Mouse (Mus musculus) layer of hippocampus, postnatal 36 days (tissue): ENCODE results near the gene Usp8. TPM values are rescaled to one million over a fixed set of nuclear protein-coding genes. Genes with fewer than 3 reads are reported as not detected.

Experiments
- total RNA-seq, 2 experiments: library from RNA; stranded (reverse); gene quantifications; 2 replicates each; pipeline ENCODE4 v1.2.3; 2021

The Usp8 gene
- total RNA-seq, 2 experiments from 2014 or later: 49.9 to 52.4 TPM

Other genes starting within 250 kb of the Usp8 start
- not detected for gene Atp8b4, start 206.7 kb upstream of the Usp8 start, total RNA-seq
- 10 to 100 TPM; 11.1 to 12.0 TPM for gene Slc27a2, start 154.9 kb upstream of the Usp8 start, total RNA-seq
- gene Hdc, start 88.0 kb upstream of the Usp8 start, total RNA-seq: 1 to 10 TPM in 1 of 2 experiments, under 1 TPM in 1; 0.70 to 1.4 TPM
- 10 to 100 TPM; 17.1 to 23.0 TPM for gene Gabpb1, start 31.0 kb upstream of the Usp8 start, total RNA-seq
- gene Usp50, start 76.1 kb downstream of the Usp8 start, total RNA-seq: 1 to 10 TPM; 2.9 to 3.2 TPM
- gene Trpm7, start 168.9 kb downstream of the Usp8 start, total RNA-seq: 10 to 100 TPM; 42.6 to 43.0 TPM
- gene Sppl2a, start 225.9 kb downstream of the Usp8 start, total RNA-seq: 10 to 100 TPM; 30.2 to 35.2 TPM